Mouse (Mus musculus) lung, postnatal 10 days (tissue): ENCODE results near the gene Kansl3.
A peak's percentile ranks its signal among the peaks of the same experiment; 100 is the strongest.

Source experiments
- DNase-seq: peaks from one replicate; pipeline ENCODE4 v3.0.0; 2021

Kansl3 gene

DNA sequence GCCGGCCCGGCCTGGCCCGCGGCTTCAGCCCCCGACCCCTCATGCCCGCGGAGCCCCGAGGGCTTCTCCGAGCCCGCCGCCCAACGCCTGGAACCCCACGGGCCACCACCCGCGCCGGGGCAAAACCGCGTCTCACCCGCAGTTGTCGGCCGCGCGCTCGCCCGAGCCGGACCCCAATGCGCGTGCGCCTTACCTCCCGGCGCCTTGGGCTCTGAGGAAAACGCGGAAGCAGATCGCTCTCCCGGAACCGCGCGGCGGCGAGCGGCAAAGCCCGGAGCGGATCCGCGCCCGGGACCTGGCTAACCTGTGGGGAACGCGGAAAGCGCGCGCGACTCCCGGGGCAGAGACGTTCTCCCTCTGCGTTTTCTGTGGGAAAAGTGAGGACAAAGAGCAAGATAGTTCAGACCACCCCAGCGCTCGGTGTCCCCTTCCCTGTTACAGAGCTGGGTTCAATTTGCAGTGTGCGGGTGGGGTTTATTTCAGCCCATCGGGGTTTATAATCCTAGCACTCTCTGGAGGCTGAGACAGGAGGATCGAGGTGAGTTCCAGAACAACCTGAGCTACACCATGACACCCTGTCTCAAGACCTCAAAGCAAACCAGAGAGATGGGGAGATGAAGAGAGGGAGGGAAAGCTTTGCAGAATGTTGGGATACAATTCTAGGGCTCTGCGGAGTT lies at the start of gene Kansl3:
Gene Kansl3 (minus strand): TSS at position 213 of the 677 bp plus-strand sequence.
- peak; percentile 91 for DNase-seq

- DNase-seq = no peak
These were observed 35.5 kb upstream of the Kansl3 start for GRCm38 (mm10) chr1:36404531-36404930.

- no peak for DNase-seq
These were observed 32.5 kb upstream of the Kansl3 start for GRCm38 (mm10) chr1:36401509-36401908.

DNA sequence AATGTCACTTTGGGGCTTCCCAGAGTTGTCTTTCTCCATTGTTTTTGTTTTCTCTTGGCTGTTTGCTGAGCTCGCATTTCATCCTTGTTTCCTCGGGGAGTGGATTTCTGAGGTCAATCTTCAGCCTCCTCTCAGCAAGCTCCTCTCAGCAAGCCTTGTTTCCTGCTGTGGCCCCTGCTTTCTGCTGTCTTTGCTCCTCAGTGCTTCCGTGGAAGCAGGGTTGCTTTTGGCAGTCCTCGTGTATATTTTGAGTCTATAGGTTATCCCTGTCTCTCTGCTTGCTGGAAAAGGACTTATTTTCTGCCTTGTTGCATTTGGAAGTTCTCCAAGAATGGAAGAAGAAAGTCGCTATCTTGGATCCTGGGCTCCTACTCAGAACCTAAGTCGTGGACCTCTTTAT lies 28.1 kb upstream of the Kansl3 start:
- DNase-seq = no peak

DNA sequence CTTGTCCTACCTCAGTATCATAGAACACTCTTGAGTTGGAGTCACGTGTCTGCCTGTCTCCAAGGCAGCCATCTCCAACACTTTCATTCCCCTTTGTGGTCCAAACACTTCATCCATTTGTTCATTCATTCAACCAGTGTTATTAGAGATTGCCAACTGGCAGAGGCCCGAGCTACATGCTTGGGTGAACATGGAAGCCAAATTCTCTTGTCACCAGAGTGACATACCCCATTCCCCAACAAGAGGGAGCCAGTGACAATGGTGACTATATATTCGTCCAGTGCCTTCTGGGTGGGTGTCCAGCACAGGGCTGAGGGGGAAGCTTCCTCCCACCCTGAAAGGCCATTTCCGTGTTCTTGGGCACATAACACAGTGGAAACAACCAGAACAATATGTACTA lies 10.6 kb upstream of the Kansl3 start:
- peak; percentile 47 for DNase-seq

- no peak for DNase-seq
These were observed 9.9 kb upstream of the Kansl3 start for GRCm38 (mm10) chr1:36378880-36379279.

DNA sequence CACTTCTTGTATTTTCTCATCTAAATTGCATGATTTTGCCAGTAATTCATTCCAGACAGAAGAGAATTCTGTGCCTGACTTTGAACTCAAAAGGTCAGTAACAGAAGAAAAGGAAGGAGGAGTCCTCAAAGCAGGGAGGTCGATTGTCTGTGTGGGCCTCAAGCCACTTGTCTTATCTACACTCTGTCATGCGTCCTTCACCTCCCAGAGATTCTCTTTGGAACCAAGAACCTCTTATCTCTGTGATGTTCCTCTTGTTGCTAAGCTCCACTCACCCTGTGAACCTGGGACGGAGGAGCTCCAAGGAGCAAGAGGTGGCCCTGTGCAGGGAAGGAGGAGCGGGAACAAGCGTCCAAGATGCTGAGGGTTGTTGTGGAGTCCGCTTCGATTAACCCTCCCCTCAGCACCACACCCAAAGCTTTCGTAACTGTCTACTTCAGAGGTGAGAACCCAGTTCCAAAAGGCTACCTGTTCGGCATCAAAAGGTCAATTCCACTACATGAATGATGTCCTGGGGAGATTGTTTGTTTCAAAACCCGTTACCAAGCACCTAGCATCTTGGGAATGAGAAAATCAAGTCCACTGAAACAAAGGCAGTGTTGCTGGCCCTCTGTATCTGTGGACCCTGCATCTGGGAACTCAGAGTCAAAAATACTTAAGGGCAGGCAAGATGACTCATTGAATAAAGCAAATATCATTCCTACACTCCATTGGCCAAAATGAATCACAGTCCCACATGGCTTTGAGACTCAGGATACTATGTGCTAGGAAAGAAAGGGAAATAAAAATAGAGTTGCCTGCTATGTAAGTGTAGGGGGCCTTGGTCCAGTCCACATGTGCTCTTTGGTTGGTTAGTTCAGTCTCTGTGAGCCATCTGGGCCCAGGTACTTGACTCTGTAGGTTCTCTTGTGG lies 3.2 kb upstream of the Kansl3 start, which contains the start of gene Fer1l5:
Gene Fer1l5 (plus strand): TSS at position 358 of the 912 bp plus-strand sequence.
- no peak for DNase-seq

GRCm38 (mm10) chr1:36370918-36371317 lies 1.9 kb upstream of the Kansl3 start:
- DNase-seq = no peak

GRCm38 (mm10) chr1:36368112-36368968 lies 641 bp downstream of the Kansl3 start:
- peak; percentile 69 for DNase-seq

GRCm38 (mm10) chr1:36367698-36368097 lies 1.3 kb downstream of the Kansl3 start:
- DNase-seq = peak; percentile 5

- DNase-seq = no peak
These were observed 11.9 kb downstream of the Kansl3 start for GRCm38 (mm10) chr1:36356955-36357695.

DNA sequence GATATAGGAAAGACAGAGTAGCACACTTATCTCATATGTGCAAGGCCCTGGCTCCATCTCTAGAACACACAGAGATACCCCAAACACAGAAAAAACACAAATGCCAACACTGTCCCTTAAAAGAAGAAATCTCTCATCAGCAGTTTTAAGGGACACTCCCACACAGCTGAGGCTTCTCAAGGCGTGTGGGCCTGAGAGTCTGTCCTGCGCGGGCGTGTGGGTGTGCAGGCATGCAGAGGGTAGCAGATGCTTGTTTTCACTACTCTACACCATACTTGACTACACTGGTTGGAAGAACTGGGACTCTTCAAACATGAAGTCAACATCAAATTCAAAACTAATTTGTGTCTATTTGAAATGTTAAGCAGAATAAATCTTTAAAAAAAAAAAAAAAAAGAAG lies 16.6 kb downstream of the Kansl3 start:
- no peak for DNase-seq

- DNase-seq = no peak
These were observed 26.4 kb downstream of the Kansl3 start for GRCm38 (mm10) chr1:36342547-36342946.

DNA sequence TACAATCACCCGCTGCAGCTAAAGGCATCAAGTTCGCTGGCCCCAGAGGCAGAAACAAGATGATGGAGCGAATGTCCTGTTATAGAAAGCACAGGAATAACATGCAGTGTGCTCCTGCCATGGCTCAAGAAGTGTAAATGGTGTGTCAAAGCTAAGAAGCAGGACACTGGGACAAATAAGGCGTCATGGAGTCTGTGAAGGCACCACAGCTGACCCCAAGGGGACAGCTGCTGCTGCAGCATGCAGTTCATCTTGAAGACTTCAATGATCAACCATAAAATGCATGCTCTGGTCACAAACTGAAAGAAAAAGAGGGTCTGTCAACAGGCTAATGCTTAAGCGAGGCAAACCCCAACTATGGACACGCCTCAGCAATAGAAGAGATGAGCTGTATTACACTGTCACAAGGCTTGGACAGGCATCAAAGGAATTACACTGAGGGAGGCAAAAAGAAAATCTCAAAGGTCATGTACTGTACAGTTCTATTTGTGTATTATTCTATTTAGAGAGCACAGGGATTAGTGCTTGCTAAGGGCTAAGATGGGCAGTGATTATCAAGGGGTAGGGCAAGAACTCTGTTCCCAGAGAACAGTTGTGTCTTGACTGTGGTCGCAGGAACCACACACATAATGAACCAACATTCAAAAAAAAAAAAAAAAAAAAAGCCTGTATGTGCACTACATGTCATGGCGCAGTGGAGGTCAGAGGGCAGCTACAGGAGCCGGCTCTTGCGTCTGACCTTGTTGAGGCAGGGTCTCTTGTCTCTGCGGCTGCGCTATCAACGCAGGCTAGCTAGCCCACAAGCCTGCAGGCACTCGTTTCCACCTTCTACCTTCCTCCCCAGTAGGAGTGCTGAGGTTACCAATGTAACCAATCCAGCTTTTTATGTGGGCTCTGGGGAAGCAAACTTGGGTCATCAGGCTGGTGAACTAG lies 35.8 kb downstream of the Kansl3 start:
- no peak for DNase-seq

DNA sequence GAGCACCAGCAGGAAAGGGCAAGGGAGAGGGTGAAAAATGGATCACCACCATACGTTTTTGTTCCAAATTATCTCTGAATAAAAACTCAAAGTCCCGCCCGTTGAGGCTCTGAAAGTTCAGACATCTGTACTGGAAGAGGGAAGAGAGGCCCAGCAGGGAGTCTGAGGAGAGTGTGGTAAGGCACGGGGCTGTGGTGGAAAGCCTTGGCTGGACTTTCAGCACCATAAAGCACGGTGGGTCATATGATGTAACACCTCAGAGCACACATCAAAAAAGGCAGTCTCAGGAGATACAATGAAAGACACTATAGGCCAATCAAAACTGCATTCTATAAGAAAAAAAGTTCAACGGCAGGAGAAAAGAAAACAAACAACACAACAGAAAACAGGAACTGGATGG lies 37.2 kb downstream of the Kansl3 start:
- DNase-seq = no peak

GRCm38 (mm10) chr1:36326815-36327214 lies 42.2 kb downstream of the Kansl3 start:
- DNase-seq = no peak

DNA sequence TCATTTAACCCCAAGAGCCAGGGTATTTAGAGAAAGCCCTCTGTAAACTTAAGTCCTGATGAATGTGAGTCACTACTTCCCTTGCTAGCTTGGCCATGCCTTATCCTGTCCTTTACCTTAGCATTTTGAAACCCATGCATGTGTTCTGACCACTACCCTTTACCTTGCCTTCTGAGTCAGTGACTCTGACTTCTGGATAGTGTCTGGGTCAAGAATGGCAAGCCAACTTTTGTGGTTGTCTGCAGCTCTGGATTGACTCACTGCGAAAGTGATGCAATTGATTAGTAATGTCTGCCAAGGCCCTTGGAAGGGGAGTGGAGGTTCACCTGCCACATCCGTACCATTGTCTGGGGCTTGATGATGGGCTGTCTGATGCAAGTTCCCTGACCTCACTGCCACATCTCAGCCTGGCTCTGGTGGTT lies 43.1 kb downstream of the Kansl3 start:
- DNase-seq = no peak

GRCm38 (mm10) chr1:36323746-36324448 lies 45.1 kb downstream of the Kansl3 start:
- DNase-seq = peak; percentile 81

DNA sequence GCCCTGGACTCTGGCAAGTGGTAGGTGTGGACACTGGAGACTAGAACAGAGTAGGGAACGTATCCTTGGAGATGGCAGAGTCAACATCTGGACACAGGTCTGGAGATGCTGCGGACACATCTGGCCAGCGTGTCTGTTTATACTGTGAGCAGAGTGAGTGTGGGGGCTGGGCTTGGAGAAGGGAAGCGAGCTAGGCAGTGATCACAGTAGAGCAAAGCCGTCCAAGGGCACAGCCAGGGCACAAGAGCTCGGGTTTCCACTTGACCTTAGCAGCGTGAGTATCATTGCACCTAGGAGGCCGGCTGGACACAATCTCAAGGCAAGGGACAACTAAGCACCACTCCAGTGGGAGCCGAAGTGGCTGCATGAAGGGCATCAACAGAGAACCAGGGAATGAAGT lies 45.9 kb downstream of the Kansl3 start:
- peak; percentile 43 for DNase-seq

- no peak for DNase-seq
These were observed 47.0 kb downstream of the Kansl3 start for GRCm38 (mm10) chr1:36321829-36322573.
